Mouse (Mus musculus) splenic B cell, adult 2 months (primary cell): ENCODE data around the gene Gm20696.

ENCODE experiments used
- DNase-seq: peaks from one replicate; pipeline ENCODE4 v3.0.0-alpha.2; 2011; ENCODE audit warnings: low read depth, low spot score
- H3K27me3 ChIP-seq: 2 replicates; pipeline ENCODE4 v1.6.1; 2012; ENCODE audit warnings: mild to moderate bottlenecking, low read length, moderate library complexity, mixed read lengths; ENCODE audit not compliant: control insufficient read depth, poor library complexity, insufficient read depth, severe bottlenecking
- H3K36me3 ChIP-seq: 2 replicates; pipeline ENCODE4 v1.6.1; 2012; ENCODE audit warnings: mild to moderate bottlenecking, low read length, moderate library complexity, mixed read lengths; ENCODE audit not compliant: control insufficient read depth, poor library complexity, insufficient read depth, severe bottlenecking

Gm20696 gene

DNA sequence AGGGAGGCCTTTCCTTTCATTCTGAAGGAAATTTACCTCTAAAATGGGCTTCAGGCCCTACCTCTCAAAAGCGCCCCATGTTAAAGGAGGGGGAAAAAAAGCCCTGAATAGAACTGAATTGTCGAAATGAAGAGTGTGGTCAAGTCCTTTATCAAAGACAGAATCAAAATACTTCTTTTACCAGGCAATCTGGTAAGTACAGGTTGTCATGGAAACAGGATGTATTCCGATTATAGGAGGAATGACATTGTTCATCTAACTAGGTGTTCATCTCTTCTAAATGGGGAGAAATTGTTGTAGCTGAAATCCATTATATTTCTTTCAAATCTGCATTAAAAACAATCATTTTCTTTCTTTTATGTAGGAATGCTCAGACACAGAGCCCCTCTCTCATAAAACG lies 7.9 kb upstream of the Gm20696 start:
- no peak for DNase-seq
- Histone ChIP-seq H3K36me3 (no peaks in the 10 kb centered on the region), H3K27me3 (no peaks in the 10 kb centered on the region)

DNA sequence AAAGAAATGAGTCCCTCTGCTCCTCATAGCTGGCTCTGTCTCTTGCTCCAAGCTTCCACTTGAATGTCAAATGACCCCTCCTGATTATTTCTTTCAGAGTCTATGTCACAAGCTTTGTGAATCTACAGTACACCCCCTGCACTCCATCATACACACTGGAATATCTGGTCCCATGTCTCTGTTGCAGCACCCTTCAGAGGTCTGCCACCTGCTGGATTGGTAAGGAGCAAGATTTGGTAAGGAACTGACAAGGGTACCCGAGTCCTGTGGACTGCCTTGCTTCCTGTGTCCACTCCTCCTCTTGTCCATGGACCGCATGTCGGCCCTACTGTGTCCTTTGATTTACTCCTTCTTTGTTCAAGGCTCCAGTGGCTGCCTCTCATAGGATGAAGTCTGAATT lies 5.2 kb upstream of the Gm20696 start:
- H3K27me3 ChIP-seq = no peaks in the 10 kb centered on the region
- no peaks in the 10 kb centered on the region for H3K36me3 ChIP-seq
- no peak for DNase-seq

DNA sequence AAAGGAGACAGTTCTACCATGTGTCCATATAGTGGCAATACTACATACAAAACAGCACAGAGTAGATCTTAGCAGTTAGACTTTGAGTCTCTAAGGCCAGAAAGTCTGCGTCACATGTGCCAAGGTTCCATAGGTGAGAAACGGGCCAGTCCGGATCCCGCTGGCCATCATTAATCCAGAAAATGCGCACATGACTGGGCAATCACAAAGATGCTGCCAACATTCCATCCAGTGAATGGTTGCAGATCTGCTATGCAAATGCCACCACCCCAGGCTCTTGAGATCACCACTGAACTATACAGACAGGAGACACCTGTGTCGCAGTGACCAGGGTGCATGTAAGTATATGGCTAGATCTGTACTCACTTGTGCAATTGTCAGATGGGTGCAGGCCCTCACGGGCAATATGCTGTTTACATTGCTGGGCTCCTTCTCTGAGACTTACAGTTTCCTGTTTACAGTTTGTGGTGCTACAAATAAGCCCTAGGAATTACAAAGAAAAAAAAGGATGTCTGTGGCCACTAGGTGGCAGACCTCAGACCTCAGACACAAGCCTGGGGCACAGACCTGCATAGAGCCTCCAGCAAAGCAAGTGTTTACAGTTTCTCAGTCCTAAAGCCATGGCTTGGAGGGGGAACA lies 4.0 kb upstream of the Gm20696 start:
- no peaks in the 10 kb centered on the region for H3K27me3 ChIP-seq
- no peaks in the 10 kb centered on the region for H3K36me3 ChIP-seq
- DNase-seq = peak; percentile 71

DNA sequence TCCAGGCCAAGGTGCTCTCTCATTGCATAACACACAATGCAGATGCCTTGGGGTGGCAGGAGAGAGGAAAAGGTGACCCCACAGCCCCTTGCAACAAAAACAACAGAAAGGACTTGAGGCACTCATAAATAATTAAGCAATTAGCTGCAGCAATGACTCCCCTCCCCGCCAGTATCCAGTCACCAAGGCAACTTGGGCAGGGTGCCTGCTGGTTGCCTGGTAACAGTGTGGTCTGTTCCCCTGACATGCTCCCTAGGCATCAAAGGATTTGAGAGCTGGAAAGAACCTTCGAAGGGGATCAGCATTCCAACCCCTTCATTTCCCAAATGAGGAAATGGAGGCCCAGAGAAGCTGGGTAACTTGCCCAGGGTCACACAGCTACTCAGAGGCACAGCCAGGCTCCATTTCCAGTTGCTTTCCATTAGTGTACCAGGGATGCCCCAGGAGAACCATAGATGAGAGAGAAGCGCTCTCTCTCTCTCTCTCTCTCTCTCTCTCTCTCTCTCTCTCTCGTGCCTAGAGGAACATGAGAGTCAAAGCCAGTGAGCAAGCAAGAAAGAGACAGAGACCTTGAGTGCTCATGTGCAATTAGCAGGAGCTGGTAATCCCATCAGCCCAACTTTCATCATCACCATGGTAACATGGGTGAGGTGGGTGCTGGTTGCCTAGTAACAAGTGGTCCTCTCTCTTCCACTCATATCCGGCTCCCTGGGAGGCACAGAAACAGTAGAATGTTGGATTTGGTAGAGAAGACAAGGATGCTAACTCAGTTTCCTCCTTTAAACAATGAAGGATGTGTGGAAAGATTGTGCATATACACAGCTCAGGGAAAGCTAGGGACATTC lies 3.1 kb upstream of the Gm20696 start:
- no peak for DNase-seq
- Histone ChIP-seq H3K27me3 (no peaks in the 10 kb centered on the region), H3K36me3 (no peaks in the 10 kb centered on the region)

DNA sequence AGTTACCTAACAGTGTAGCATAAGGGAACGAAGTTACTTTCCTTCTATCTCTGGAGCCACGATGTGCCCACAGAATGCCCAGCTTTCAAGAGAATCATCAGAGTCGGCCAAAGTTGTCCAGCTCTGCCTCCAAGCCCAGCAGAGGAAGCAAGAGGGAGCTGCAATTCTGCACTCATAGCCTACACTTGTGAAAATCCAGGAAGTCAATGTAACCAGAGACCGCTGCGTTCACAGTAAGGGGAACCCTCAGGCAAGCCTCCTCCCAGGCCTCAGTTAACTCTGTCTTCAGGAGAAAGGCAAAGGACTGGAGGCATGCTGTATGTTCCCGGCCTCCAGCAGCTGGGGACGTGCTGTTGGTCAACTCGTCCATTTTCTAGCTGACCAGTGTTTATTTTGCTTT lies 693 bp upstream of the Gm20696 start:
- Histone ChIP-seq H3K27me3 (no peaks in the 10 kb centered on the region), H3K36me3 (no peaks in the 10 kb centered on the region)
- DNase-seq = peak; percentile 14

DNA sequence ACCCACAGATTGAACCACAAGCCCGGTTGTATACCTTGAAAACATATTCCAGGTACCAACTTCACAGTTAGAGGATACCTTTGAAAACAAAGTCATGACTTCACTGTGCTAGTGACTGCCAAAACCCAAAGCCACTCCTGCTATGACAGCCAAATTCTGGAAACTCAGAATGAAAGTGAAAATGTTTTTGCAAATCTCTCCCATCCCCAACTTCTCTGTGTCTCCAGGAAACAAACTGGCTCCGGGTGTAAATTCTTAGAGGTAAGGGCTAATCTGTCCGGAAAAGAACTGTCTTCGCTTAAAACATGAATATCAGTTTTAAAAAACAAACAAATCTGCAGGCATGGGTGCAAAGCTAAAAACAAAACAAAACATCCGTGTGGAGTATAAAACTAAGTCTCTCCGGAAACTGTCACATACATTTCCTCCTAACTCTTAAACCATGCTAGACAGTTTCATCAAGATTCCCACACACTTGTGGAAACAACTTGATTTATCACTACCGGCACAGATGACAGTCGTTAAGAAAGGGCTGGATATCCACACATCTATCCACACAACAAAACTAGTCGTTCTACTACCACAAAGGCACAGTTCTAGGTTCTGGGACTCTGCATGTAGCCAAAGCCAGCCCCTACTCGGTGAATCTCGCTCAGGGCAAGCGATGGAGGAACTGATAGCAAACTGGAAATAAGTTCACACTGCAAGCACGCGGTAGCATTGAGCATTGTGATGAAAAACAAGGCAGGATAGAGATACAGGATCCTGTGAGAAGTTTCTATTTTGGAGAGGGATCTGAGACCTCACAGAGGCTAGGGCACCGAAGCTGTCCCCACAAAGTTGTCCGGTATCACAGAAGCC lies 910 bp downstream of the Gm20696 start:
- peak; percentile 33 for DNase-seq
- no peaks in the 10 kb centered on the region for H3K27me3 ChIP-seq
- no peaks in the 10 kb centered on the region for H3K36me3 ChIP-seq

DNA sequence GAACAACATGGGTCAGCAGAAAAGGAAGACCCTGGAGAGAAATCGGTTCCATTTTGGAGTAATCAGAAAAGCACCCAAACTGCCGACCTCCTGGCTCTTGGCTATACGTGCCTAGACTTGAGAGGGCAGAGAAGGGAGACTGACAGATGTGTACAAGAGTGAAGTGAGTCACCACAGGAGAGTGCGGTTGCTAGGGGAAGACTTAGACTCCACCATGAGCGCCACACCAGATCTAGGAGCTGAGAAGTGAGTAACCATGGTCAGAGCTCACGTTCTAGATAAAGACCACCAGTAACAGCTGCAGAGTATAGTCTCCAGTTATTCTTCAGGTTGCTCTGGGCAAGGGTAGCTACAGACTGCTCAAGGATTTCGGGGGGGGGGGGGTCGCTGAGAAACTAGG lies 3.4 kb downstream of the Gm20696 start:
- H3K36me3 ChIP-seq = no peaks in the 10 kb centered on the region
- no peak for DNase-seq

DNA sequence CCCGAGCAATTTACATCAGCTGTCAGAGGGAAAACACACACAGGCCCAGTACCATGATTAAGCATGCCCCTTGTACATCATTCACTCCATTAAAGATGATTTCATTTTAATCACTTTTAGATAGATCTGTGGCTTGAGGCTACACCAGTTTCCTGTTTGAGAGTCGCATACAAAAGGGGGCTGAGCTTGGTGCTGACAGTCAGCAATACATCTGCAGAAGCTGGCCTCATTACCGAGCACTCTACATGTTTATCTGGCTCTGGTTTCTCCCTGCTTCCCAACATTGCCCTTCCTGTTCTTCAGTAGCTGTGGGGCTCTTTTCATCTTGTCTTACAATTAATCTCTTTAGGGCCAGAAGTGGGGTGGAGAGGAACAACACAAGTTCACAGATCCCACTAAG lies 6.2 kb downstream of the Gm20696 start:
- H3K27me3 ChIP-seq = no peaks in the 10 kb centered on the region
- DNase-seq = no peak
- no peaks in the 10 kb centered on the region for H3K36me3 ChIP-seq

More for the DNA sequence above, 3.4 kb downstream of the Gm20696 start:
- H3K27me3 ChIP-seq = no peaks in the 10 kb centered on the region

DNA sequence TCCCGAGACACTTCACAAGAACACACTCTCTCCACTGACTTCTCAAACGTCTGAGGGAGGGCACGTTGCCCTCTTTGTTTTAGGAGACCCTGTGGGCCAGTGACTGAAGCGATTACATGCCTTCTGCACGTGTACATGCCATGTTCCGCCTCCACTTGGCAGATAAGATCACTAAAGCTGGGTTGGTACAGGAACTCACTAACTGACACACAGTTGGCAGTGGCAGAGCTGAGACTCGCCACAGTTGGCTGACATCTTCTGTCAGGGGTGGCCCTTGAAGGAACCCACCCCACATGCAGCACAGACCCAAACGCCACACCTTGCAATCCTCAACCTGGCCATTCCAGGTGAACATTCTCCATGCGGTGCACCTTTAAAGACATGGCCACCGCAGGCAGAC lies 8.0 kb downstream of the Gm20696 start:
- DNase-seq = no peak
- H3K36me3 ChIP-seq = no peaks in the 10 kb centered on the region
- H3K27me3 ChIP-seq = no peaks in the 10 kb centered on the region

DNA sequence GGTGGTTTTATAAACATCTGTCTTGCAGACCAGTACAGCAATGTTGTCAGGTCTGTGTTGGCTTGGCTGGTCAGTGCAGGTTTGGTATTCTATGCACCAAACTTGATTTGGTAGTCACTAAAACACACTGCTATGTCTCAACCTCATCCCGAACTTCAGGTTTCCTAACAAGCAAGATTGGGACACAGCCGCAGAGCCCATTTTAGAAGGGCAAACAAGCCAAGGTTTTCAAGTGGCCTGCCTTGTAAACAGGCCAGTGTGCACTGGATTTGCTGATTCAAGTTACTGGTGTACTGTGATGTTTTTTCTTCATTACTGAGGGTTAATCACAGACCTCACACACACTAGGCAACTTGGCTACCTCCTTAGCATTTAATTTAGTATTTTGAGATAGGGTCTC lies 10.5 kb downstream of the Gm20696 start:
- no peaks in the 10 kb centered on the region for H3K36me3 ChIP-seq
- H3K27me3 ChIP-seq = no peaks in the 10 kb centered on the region
- no peak for DNase-seq

DNA sequence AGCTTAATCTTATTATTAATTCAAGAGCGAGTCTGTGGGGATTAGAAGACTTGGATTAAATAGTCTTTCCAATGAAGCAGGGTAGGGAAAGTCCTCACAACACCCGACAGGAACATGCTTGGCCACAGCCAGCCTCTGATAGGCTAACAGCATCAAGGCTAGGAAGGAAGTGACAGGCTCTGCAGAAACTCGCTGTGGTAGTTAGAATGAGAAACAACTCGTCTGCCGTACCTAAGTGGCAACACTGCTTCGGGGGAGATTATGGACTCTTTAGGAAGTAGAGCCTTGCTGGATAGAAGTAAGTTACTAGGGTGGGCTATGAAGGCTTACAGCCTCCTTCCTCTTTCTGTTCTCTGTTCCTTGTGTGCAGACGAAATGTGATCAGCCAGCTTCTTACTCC lies 11.1 kb downstream of the Gm20696 start:
- DNase-seq = peak; percentile 38
- Histone ChIP-seq H3K36me3 (no peaks in the 10 kb centered on the region), H3K27me3 (no peaks in the 10 kb centered on the region)

DNA sequence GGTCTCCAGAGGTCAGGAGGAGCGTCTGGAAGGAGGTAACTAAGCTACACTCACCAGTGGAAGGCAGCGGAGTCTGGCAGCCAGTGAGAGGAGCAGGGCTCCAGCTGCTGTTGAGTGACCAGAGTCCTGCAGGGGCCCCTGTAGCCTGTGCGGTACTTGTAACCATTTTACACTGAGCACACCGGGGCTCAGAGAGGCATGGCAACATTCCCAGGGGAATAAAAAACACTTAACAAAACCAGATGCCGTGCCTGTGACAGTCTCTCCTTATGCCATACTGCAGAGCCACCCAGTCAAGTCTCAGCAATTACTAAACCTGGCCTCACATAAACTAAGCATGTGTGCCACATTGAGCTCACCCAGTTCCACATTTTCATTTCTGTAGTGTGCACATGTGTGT lies 12.3 kb downstream of the Gm20696 start:
- Histone ChIP-seq H3K36me3 (no peaks in the 10 kb centered on the region), H3K27me3 (no peaks in the 10 kb centered on the region)
- DNase-seq = no peak

DNA sequence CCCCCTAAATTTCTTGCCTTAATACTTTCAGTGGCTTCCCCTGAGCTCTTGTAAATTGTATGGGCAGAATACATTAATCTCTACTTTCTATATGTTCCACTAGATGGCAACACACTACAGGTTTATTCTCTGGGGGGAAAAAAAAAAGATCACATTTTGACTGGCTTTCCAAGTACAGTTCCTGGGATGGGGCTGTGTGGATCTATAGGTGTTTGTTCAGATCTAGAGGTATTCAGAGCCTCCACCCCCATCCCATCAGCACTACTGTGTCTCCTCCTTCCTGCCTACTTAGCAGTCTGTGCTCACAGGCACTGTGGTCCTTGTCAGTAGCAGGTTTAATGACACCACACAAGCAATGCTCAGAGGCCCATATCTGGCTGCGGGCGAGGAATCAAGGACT lies 14.3 kb downstream of the Gm20696 start:
- DNase-seq = no peak
- no peaks in the 10 kb centered on the region for H3K36me3 ChIP-seq
- H3K27me3 ChIP-seq = no peaks in the 10 kb centered on the region

DNA sequence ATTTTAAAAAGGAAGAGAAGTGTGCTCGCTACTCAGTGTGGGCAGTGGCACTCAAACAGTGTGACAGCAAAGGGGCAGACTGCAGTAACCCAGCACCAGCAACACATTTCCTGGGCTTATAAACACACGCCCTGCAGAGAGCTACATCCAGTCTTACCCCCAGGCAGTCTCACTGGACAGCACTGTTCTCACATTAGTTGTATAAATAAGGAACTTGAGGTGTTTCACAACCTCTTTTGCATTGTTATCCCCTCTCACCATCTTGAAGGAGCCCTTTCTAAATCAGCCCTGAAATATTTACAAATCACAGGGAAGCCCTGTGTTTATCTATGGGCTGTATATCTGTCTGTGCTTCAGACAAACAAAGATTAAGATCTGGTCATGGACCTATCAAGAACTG lies 17.3 kb downstream of the Gm20696 start:
- peak; percentile 27 for DNase-seq
- no peaks in the 10 kb centered on the region for H3K27me3 ChIP-seq
- no peaks in the 10 kb centered on the region for H3K36me3 ChIP-seq

DNA sequence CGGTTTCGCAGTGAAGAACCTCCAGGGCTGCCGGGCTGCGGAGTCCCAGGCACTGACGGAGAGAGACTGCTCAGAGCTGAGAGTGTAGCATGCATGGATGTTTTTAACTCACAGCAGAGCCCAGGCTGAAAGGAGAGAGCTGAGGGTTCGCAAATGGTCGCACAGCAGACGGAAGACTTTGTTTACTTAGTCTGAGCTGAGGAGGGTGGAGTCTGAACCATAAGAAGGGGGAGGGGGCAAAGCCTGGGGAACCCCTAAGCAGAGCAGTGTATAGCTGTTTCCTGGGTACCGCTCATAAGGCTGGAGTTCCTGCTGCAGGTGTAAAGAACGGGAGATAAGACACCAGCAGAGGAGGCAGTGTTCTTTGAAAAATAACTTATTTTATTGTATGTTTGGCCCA lies 20.3 kb downstream of the Gm20696 start:
- Histone ChIP-seq H3K27me3 (no peaks in the 10 kb centered on the region), H3K36me3 (no peaks in the 10 kb centered on the region)
- DNase-seq = no peak
